Mouse (Mus musculus) c-Kit-negative CD71-positive TER-119-positive erythroid progenitor cells, embryonic 14.5 days (primary cell): ENCODE measurements around the gene Cd22.
"Not testable (repeated sequence)": the region's sequence is repeated elsewhere in the genome, so short reads cannot be mapped to it uniquely, and the experiment has no call there.

Source experiments
- DNase-seq: peaks from one replicate; pipeline ENCODE4 v3.0.0-alpha.2; 2013; ENCODE audit warnings: low read depth, low spot score

Gene Cd22

GRCm38 (mm10) chr7:30880176-30880575, at the start of gene Cd22:
Gene Cd22 (minus strand): TSS chr7:30880342.
- DNase-seq, result no peak

GRCm38 (mm10) chr7:30924581-30924980, 44.4 kb upstream of the Cd22 start, which contains the start of gene Hamp2:
Gene Hamp2 (minus strand): TSS chr7:30924681.
- not testable (repeated sequence) for DNase-seq

GRCm38 (mm10) chr7:30924071-30924470, 43.9 kb upstream of the Cd22 start:
- DNase-seq, result no peak

- not testable (repeated sequence) for DNase-seq
Measured at GRCm38 (mm10) chr7:30922490-30922889, 42.3 kb upstream of the Cd22 start.

- DNase-seq, result peak; percentile 11
Measured at GRCm38 (mm10) chr7:30920217-30920616, 40.1 kb upstream of the Cd22 start.

GRCm38 (mm10) chr7:30917219-30917618, 37.1 kb upstream of the Cd22 start:
- DNase-seq, result no peak

GRCm38 (mm10) chr7:30916713-30917112, 36.6 kb upstream of the Cd22 start:
- DNase-seq, result no peak

- no peak for DNase-seq
Measured at GRCm38 (mm10) chr7:30914732-30915131, 34.6 kb upstream of the Cd22 start, which contains the start of gene Mag. Gene Mag (minus strand): TSS chr7:30914873.

- no peak for DNase-seq
Measured at GRCm38 (mm10) chr7:30909773-30910172, 29.6 kb upstream of the Cd22 start.

- no peak for DNase-seq
Measured at GRCm38 (mm10) chr7:30908992-30909431, 28.9 kb upstream of the Cd22 start.

- no peak for DNase-seq
Measured at GRCm38 (mm10) chr7:30908277-30908991, 28.3 kb upstream of the Cd22 start.

GRCm38 (mm10) chr7:30904042-30904441, 23.9 kb upstream of the Cd22 start:
- no peak for DNase-seq

GRCm38 (mm10) chr7:30895217-30895616, 15.1 kb upstream of the Cd22 start:
- no peak for DNase-seq

GRCm38 (mm10) chr7:30892515-30892914, 12.4 kb upstream of the Cd22 start:
- no peak for DNase-seq

- DNase-seq, result no peak
Measured at GRCm38 (mm10) chr7:30891746-30892145, 11.6 kb upstream of the Cd22 start.

GRCm38 (mm10) chr7:30890681-30891080, 10.5 kb upstream of the Cd22 start:
- no peak for DNase-seq

- DNase-seq, result no peak
Measured at GRCm38 (mm10) chr7:30888786-30889185, 8.6 kb upstream of the Cd22 start.

- DNase-seq, result no peak
Measured at GRCm38 (mm10) chr7:30887568-30888188, 7.5 kb upstream of the Cd22 start.

- no peak for DNase-seq
Measured at GRCm38 (mm10) chr7:30886852-30887251, 6.7 kb upstream of the Cd22 start.

- DNase-seq, result no peak
Measured at GRCm38 (mm10) chr7:30884047-30884446, 3.9 kb upstream of the Cd22 start.

- no peak for DNase-seq
Measured at GRCm38 (mm10) chr7:30881367-30881766, 1.2 kb upstream of the Cd22 start.

- no peak for DNase-seq
Measured at GRCm38 (mm10) chr7:30878950-30879349, 1.2 kb downstream of the Cd22 start.

- no peak for DNase-seq
Measured at GRCm38 (mm10) chr7:30873083-30873482, 7.1 kb downstream of the Cd22 start.
